Mouse (Mus musculus) small intestine, adult 2 months (tissue): ENCODE data around the gene Prpf19. TPM values are rescaled to one million over a fixed set of nuclear protein-coding genes. Genes with fewer than 3 reads are reported as not detected.

Experiments
- H3K27ac ChIP-seq: fragments of 200-500 bp; 2 replicates; pipeline ENCODE4 v1.5.1; 2012; ENCODE audit warnings: low read depth, low read length, control low read depth, inconsistent platforms; ENCODE audit not compliant: insufficient read depth
- H3K27me3 ChIP-seq: fragments of 200-500 bp; 2 replicates; pipeline ENCODE4 v1.6.1; 2012; ENCODE audit warnings: mild to moderate bottlenecking, moderate library complexity, low read length, inconsistent platforms; ENCODE audit not compliant: control insufficient read depth, insufficient read depth
- H3K36me3 ChIP-seq: fragments of 200-500 bp; 2 replicates; pipeline ENCODE4 v1.6.1; 2012; ENCODE audit warnings: mild to moderate bottlenecking, low read length, control low read depth, inconsistent platforms; ENCODE audit not compliant: control insufficient read depth, insufficient read depth
- H3K4me1 ChIP-seq: fragments of 200-500 bp; 2 replicates; pipeline ENCODE4 v1.6.1; 2012; ENCODE audit warnings: low read length, inconsistent platforms, mixed read lengths; ENCODE audit not compliant: control insufficient read depth, insufficient read depth, insufficient read length
- H3K4me3 ChIP-seq: fragments of 200-500 bp; 2 replicates; pipeline ENCODE4 v1.5.1; 2012; ENCODE audit warnings: low read depth, mild to moderate bottlenecking, control low read depth, inconsistent platforms, low read length, moderate library complexity
- CTCF ChIP-seq: fragments of 200-500 bp; IDR thresholded peaks from 2 replicates; pipeline ENCODE4 v1.5.1; 2012; ENCODE audit warnings: low read depth, mild to moderate bottlenecking, control low read depth, inconsistent platforms, low read length, moderate library complexity, mixed read lengths; ENCODE audit not compliant: insufficient replicate concordance, insufficient read length; ENCODE audit errors: extremely low read depth
- POLR2A ChIP-seq: fragments of 200-500 bp; IDR thresholded peaks from 2 replicates; pipeline ENCODE4 v1.6.1; 2012; ENCODE audit warnings: low read depth, mild to moderate bottlenecking, control low read depth, inconsistent platforms, low read length, moderate library complexity
- WGBS: fragments of 180-500 bp; shearing (Covaris S2); methylation state at CpG from one replicate; pipeline ENCODE4 v1.1.7; 2018; 5-methylcytosine and 5-hydroxymethylcytosine counted together
- polyA plus RNA-seq: library from polyadenylated mRNA; depleted of rRNA; stranded (reverse); fragments of >200 nt; gene quantifications from 2 replicates; pipeline ENCODE4 v1.2.3, GENCODE M21; 2012

Gene Prpf19
- polyA plus RNA-seq, 1 experiment = 114 TPM

DNA sequence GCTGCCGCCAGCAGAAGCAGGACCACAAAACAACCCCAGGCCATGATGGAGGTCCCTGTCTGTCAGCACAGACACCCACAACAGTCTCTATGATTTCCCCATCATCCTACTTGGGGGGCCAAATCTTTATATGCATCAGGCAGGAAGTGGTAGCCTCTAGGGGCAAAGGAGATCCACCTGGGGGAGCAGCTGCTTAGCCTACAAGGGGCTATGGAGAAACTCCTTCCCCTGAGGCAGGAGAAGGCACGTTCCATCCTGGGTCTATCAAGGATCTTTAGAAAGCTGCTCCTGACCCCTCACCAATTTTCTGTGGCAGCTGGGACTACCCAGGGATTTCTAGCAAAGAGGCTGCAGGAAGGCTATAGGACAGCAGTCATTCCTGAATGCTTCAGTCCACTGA lies 25.5 kb downstream of the Prpf19 start, which contains the start of gene Zp1:
TSS of gene Zp1 (minus strand) at position 101 of the 400 bp plus-strand sequence.
- TF ChIP-seq POLR2A = no peak
- TF ChIP-seq CTCF = no peak
- Histone ChIP-seq H3K27me3 (no peaks in the 10 kb centered on the region), H3K36me3 (no peaks in the 10 kb centered on the region), H3K4me1 (peaks cover 6% of the 10 kb centered on the region; the same call in 1 of the 2 replicates), H3K4me3 (no peak within 1 kb of the TSS), H3K27ac (no peak within 1 kb of the TSS)
- 80% methylated on average over 2 of the region's 2 CpGs for WGBS

DNA sequence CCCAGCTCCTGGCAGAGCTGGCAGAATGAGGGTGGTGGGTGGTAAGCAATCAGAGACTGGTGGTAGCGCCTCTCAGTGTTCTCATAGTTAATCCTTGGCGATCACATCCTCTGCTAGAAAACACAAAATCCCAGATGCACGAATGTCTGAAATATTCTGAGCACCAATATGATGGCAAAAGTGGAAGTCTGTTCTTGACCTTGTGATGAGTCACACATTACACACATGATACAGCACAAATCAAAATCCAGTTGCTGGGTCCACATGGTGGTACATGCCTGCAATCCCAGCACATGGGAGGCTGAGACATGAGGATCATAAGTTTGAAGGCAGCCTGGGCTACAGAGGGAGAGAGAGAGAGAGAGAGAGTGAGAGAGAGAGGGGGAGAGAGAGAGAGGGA lies 26.0 kb downstream of the Prpf19 start:
- 78% methylated on average over 3 of the region's 3 CpGs for whole genome bisulfite sequencing
- TF ChIP-seq POLR2A (no peak), CTCF (no peak)
- Histone ChIP-seq H3K4me1 (peaks cover 9% of the 10 kb centered on the region; the same call in 1 of the 2 replicates), H3K27ac (no peak overlapping the region), H3K4me3 (no peak overlapping the region), H3K36me3 (no peaks in the 10 kb centered on the region), H3K27me3 (no peaks in the 10 kb centered on the region)

DNA sequence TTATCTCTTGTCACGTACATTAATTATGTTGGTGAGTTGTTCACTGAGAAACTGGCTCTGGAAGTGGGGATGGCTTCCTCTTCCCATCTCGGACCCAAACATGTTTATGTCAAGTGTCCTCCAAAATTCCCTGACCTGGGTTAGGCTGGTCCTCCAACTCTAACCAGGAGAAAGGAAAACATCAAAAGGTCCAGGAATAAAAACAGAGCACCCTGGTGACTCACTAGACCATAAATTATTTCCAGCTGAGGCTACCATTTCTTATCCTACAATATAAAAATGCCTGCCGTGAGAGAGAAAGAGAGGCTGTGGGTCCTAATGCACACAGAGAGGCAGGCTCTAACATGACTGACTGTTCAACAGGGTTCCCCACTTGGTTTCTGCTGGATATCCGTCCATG lies 29.2 kb downstream of the Prpf19 start:
- H3K27ac ChIP-seq = no peak overlapping the region
- no peak overlapping the region for H3K4me3 ChIP-seq
- no peaks in the 10 kb centered on the region for H3K36me3 ChIP-seq
- H3K4me1 ChIP-seq = peaks cover 14% of the 10 kb centered on the region
- TF ChIP-seq POLR2A = no peak
- no peak for TF ChIP-seq CTCF
- H3K27me3 ChIP-seq = no peaks in the 10 kb centered on the region
- 65% methylated on average over 4 of the region's 4 CpGs for WGBS

DNA sequence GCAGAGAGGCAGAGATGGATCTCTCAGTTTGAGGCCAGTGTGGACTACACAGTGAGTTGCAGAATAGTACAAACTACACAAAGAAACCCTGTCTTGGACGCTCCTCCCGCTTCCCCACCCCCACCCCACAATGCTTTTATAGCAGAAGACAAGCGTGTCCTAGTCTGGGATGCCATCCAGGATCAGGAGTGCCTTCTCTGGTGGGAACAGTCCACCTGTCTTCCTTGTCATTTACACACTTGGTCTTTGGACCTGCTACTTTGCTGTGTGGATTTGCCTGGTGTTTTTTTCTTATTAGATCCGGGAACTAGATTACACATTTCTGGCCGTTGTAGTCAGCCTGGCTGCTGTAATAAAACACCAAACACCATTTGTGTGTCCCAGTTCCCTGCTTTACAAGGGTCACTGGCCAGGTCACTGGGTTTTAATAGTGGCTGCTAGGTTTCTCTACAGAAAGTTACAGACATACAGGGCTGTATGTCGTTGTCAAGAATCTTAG lies 31.1 kb downstream of the Prpf19 start:
- Histone ChIP-seq H3K36me3 (no peaks in the 10 kb centered on the region), H3K4me3 (no peak overlapping the region), H3K27me3 (no peaks in the 10 kb centered on the region), H3K27ac (peak overlapping the region; percentile 76), H3K4me1 (peaks cover 14% of the 10 kb centered on the region)
- 22% methylated on average over 6 of the region's 6 CpGs for WGBS
- TF ChIP-seq POLR2A = no peak
- no peak for TF ChIP-seq CTCF

DNA sequence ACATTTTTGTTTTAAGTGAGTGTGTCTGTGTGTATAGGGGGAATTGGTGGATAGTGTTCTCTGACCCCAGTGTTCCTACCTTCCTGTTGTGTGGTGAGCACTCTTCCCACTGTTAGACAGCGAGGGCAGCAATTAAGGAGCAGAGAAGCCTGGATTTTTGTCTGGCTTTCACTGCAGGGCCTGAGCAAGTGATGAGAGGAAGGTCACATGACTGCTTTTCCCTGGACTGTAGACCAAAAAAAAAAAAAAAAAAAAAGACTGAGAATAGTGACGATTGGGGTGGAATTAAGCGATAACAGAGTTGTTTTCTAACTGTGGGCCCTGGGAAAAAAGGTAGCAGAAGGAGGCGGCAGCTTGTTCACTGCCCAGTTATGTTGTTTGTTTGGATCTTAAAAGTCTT lies 31.6 kb downstream of the Prpf19 start:
- peaks cover 14% of the 10 kb centered on the region for H3K4me1 ChIP-seq
- no peak overlapping the region for H3K4me3 ChIP-seq
- TF ChIP-seq POLR2A (no peak), CTCF (no peak)
- peak overlapping the region; percentile 76 for H3K27ac ChIP-seq
- 31% methylated on average over 4 of the region's 4 CpGs for WGBS
- no peaks in the 10 kb centered on the region for H3K36me3 ChIP-seq
- H3K27me3 ChIP-seq = no peaks in the 10 kb centered on the region

DNA sequence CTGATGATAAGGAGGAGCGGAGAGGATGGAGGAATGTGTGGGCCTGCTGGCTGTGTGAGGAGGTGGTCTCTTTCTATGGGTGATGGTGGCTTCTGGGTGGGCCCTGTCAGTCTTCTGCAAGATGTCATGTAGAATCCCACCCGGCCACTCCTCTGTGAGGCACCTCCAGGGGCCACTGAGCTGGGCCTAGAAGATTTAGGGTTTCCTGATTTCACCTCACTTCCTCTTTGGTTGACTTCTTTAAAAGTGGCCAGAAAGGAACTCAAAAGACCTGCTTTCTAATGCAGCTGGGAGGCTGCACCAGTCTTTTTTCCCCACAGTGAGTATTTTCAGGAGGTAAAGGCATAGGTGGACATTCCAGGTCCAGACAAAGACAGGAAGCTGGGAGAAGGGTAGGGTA lies 35.6 kb downstream of the Prpf19 start:
- H3K36me3 ChIP-seq = no peaks in the 10 kb centered on the region
- H3K4me1 ChIP-seq = peaks cover 14% of the 10 kb centered on the region
- no peak for TF ChIP-seq POLR2A
- TF ChIP-seq CTCF = no peak
- H3K27ac ChIP-seq = no peak overlapping the region
- H3K4me3 ChIP-seq = no peak overlapping the region
- no peaks in the 10 kb centered on the region for H3K27me3 ChIP-seq
- 88% methylated on average over 2 of the region's 2 CpGs for WGBS

DNA sequence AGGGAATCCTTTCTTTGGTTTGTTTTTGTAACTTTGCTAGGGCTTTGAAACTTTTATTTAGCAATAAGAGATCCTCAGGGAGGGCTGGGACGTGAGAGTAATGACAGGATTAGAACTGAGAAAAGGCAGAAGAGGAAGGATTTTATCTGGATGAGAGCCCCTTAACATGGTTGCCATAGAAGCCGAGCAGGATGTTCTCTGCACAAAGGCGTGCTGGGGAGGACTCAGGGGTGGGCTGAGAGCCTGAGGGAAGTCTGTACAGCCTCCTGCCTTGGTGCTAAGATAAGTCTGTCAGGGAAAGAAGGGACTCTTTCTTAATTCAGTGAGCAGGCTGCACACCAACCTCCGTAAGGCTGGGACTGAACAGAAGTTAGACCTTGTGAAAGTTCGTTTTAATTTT lies 40.0 kb downstream of the Prpf19 start:
- WGBS = 66% methylated on average over 5 of the region's 5 CpGs
- TF ChIP-seq POLR2A (no peak), CTCF (no peak)
- no peak overlapping the region for H3K27ac ChIP-seq
- no peaks in the 10 kb centered on the region for H3K27me3 ChIP-seq
- no peak overlapping the region for H3K4me3 ChIP-seq
- peaks cover 3% of the 10 kb centered on the region; the same call in 1 of the 2 replicates for H3K4me1 ChIP-seq
- no peaks in the 10 kb centered on the region for H3K36me3 ChIP-seq

DNA sequence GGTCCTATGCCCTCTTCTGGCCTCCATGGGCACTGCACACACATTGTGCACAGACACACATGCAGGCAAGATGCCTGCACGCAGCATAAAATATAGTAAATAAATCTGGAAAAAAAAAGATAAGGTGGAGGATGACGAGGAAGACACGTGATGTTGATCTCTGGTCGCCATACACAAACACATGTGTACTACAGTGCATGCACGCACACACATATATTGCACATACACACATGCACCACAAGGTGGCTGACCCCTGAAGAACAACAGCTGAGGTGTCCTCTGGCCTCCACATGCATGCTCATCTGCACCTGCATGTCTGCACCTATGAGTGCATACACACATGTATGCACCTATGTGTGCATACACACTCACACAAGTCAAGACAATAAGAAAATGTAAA lies 41.0 kb downstream of the Prpf19 start:
- no peak for TF ChIP-seq POLR2A
- Histone ChIP-seq H3K27ac (no peak overlapping the region), H3K36me3 (no peaks in the 10 kb centered on the region), H3K27me3 (no peaks in the 10 kb centered on the region), H3K4me1 (peaks cover 12% of the 10 kb centered on the region), H3K4me3 (no peak overlapping the region)
- WGBS = 90% methylated on average over 5 of the region's 5 CpGs
